Mouse (Mus musculus): Measurements from ENCODE around the gene Pzp. TPM values are rescaled to one million over a fixed set of nuclear protein-coding genes. Genes with fewer than 3 reads are reported as not detected.

Gene Pzp
- total RNA-seq (2014; rRNA removed) (not detected in 2 replicates), polyA plus RNA-seq (2015; fragmentation: Nextera tagmentation; extraction: Ambion mirVana) (0.16 TPM in 1 of 2 replicates, not detected in the other)

DNA sequence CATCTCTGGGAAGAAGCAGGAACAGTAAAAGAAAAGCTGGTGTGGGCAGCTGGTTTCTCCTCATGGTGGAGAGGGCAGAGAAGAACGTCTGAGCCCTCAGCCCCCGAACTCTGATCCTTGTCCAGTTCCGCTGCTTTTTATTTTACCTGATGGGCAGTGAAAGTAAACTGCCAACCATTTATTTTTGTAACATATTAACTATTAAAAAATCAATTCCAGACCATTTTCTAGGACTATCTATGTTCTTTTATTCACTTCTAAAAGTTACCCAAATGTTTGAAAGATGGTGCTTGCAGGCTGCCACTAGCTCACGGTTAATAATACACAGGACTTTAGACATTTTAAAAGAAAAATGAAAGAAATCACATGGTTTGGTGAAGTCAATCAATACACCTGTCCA lies at the start of gene Pzp:
Pzp (minus strand) TSS at position 120 of the 400 bp plus-strand sequence.
- no peak within 1 kb of the TSS for H3K27ac ChIP-seq (ENCODE audit: low read depth, low read length)
- H3K27me3 ChIP-seq (ENCODE audit: insufficient read depth, low read length), result no peaks in the 10 kb centered on the region
- no peak within 1 kb of the TSS for H3K4me3 ChIP-seq (ENCODE audit: low read depth, low read length)
- no peaks in the 10 kb centered on the region for H3K9me3 ChIP-seq (ENCODE audit: low read length)
- H3K9ac ChIP-seq (replicated peaks; ENCODE audit: low read length, poor library complexity, severe bottlenecking), result no peak within 1 kb of the TSS
- WGBS, result 91% methylated on average over 4 of the region's 4 CpGs
- ATAC-seq (ENCODE audit: low FRiP score) (no peak), DNase-seq (ENCODE audit: low spot score) (no peak)
- TF ChIP-seq CTCF (IDR thresholded peaks at IDR 0.05), result no peak
- no peak within 1 kb of the TSS for H3K4me2 ChIP-seq (ENCODE audit: low read depth, low read length, poor library complexity, severe bottlenecking)
- H3K36me3 ChIP-seq (ENCODE audit: insufficient read depth, low read length), result no peaks in the 10 kb centered on the region
- H3K4me1 ChIP-seq (ENCODE audit: insufficient read depth, low read length), result no peaks in the 10 kb centered on the region

DNA sequence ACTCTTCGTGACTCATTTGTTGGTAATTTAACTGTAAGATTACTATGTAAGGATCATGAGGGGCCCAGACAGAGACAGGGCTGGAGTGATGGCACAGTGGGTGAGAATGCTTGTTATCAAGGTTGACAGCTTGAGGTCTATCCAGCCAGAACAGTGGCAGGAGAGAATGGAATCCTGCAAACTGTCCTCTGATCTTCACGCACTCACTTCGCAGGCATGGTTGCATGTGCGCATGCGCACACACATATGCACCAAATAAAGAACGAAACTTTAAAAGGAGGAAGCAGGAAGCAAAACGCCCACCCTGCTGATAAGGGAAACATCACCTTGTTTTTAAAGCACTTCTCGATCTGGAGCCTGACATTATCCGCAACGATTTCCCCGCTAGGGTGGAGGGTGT lies 40.1 kb upstream of the Pzp start:
- no peak for ATAC-seq (ENCODE audit: low FRiP score)
- WGBS, result 93% methylated on average over 11 of the region's 11 CpGs

GRCm38 (mm10) chr6:128554049-128554448 lies 27.5 kb upstream of the Pzp start:
- Histone ChIP-seq H3K9ac (replicated peaks; ENCODE audit: low read length, poor library complexity, severe bottlenecking) (no peak overlapping the region), H3K27me3 (ENCODE audit: insufficient read depth, low read length) (no peaks in the 10 kb centered on the region), H3K4me2 (ENCODE audit: low read depth, low read length, poor library complexity, severe bottlenecking) (no peak overlapping the region), H3K36me3 (ENCODE audit: insufficient read depth, low read length) (no peaks in the 10 kb centered on the region), H3K4me3 (ENCODE audit: low read depth, low read length) (no peak overlapping the region), H3K4me1 (ENCODE audit: insufficient read depth, low read length) (no peaks in the 10 kb centered on the region), H3K27ac (ENCODE audit: low read depth, low read length) (no peak overlapping the region), H3K9me3 (ENCODE audit: low read length) (no peaks in the 10 kb centered on the region)
- whole genome bisulfite sequencing, result 86% methylated on average over 7 of the region's 7 CpGs
- DNase-seq (ENCODE audit: low spot score) (no peak), ATAC-seq (ENCODE audit: low FRiP score) (no peak)
- TF ChIP-seq CTCF (IDR thresholded peaks at IDR 0.05), result no peak

More for the DNA sequence above, 40.1 kb upstream of the Pzp start:
- no peak for DNase-seq (ENCODE audit: low spot score)
- TF ChIP-seq CTCF (IDR thresholded peaks at IDR 0.05), result no peak
- Histone ChIP-seq H3K36me3 (ENCODE audit: insufficient read depth, low read length) (no peaks in the 10 kb centered on the region), H3K4me2 (ENCODE audit: low read depth, low read length, poor library complexity, severe bottlenecking) (no peak overlapping the region), H3K9me3 (ENCODE audit: low read length) (no peaks in the 10 kb centered on the region), H3K4me3 (ENCODE audit: low read depth, low read length) (no peak overlapping the region), H3K4me1 (ENCODE audit: insufficient read depth, low read length) (no peaks in the 10 kb centered on the region), H3K27me3 (ENCODE audit: insufficient read depth, low read length) (no peaks in the 10 kb centered on the region), H3K9ac (replicated peaks; ENCODE audit: low read length, poor library complexity, severe bottlenecking) (no peak overlapping the region), H3K27ac (ENCODE audit: low read depth, low read length) (no peak overlapping the region)

GRCm38 (mm10) chr6:128549463-128550452 lies 23.2 kb upstream of the Pzp start:
- H3K36me3 ChIP-seq (ENCODE audit: insufficient read depth, low read length), result no peaks in the 10 kb centered on the region
- no peak overlapping the region for H3K4me2 ChIP-seq (ENCODE audit: low read depth, low read length, poor library complexity, severe bottlenecking)
- 75% methylated on average over 15 of the region's 15 CpGs for WGBS
- no peaks in the 10 kb centered on the region for H3K4me1 ChIP-seq (ENCODE audit: insufficient read depth, low read length)
- no peak overlapping the region for H3K9ac ChIP-seq (replicated peaks; ENCODE audit: low read length, poor library complexity, severe bottlenecking)
- no peak overlapping the region for H3K4me3 ChIP-seq (ENCODE audit: low read depth, low read length)
- H3K27ac ChIP-seq (ENCODE audit: low read depth, low read length), result no peak overlapping the region
- ATAC-seq (ENCODE audit: low FRiP score) (no peak), DNase-seq (ENCODE audit: low spot score) (no peak)
- H3K27me3 ChIP-seq (ENCODE audit: insufficient read depth, low read length), result no peaks in the 10 kb centered on the region
- no peak for TF ChIP-seq CTCF (IDR thresholded peaks at IDR 0.05)
- no peaks in the 10 kb centered on the region for H3K9me3 ChIP-seq (ENCODE audit: low read length)

DNA sequence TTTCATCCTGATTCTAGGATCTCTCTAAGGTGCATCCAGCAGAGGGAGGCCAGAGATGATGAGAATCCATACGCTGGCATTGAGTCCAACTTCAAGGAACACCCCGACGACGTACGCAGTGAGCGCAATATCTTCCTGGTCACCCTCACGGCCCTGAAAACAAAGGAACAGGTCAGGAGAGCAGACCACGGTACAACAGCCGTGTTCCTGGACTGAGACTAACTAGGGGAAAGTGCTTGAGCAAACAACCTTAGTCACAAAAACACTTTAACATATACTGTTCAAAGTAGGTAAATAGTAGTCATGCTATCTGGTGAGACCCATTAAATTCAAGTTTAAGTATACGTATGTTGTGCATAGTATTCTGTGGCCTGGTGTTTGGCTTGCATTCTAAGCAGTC lies 22.0 kb upstream of the Pzp start:
- TF ChIP-seq CTCF (IDR thresholded peaks at IDR 0.05), result no peak
- H3K4me1 ChIP-seq (ENCODE audit: insufficient read depth, low read length), result no peaks in the 10 kb centered on the region
- H3K9ac ChIP-seq (replicated peaks; ENCODE audit: low read length, poor library complexity, severe bottlenecking), result no peak overlapping the region
- DNase-seq (ENCODE audit: low spot score) (no peak), ATAC-seq (ENCODE audit: low FRiP score) (no peak)
- H3K27me3 ChIP-seq (ENCODE audit: insufficient read depth, low read length), result no peaks in the 10 kb centered on the region
- H3K9me3 ChIP-seq (ENCODE audit: low read length), result no peaks in the 10 kb centered on the region
- WGBS, result 92% methylated on average over 10 of the region's 10 CpGs
- H3K4me3 ChIP-seq (ENCODE audit: low read depth, low read length), result no peak overlapping the region
- H3K27ac ChIP-seq (ENCODE audit: low read depth, low read length), result no peak overlapping the region
- no peaks in the 10 kb centered on the region for H3K36me3 ChIP-seq (ENCODE audit: insufficient read depth, low read length)
- no peak overlapping the region for H3K4me2 ChIP-seq (ENCODE audit: low read depth, low read length, poor library complexity, severe bottlenecking)

GRCm38 (mm10) chr6:128545402-128545801 lies 18.9 kb upstream of the Pzp start:
- ATAC-seq (ENCODE audit: low FRiP score), result no peak
- no peaks in the 10 kb centered on the region for H3K9me3 ChIP-seq (ENCODE audit: low read length)
- TF ChIP-seq CTCF (IDR thresholded peaks at IDR 0.05), result no peak
- H3K4me3 ChIP-seq (ENCODE audit: low read depth, low read length), result no peak overlapping the region
- no peaks in the 10 kb centered on the region for H3K4me1 ChIP-seq (ENCODE audit: insufficient read depth, low read length)
- DNase-seq (ENCODE audit: low spot score), result no peak
- no peaks in the 10 kb centered on the region for H3K36me3 ChIP-seq (ENCODE audit: insufficient read depth, low read length)
- WGBS, result 89% methylated on average over 4 of the region's 4 CpGs
- no peak overlapping the region for H3K4me2 ChIP-seq (ENCODE audit: low read depth, low read length, poor library complexity, severe bottlenecking)
- no peak overlapping the region for H3K27ac ChIP-seq (ENCODE audit: low read depth, low read length)
- no peak overlapping the region for H3K9ac ChIP-seq (replicated peaks; ENCODE audit: low read length, poor library complexity, severe bottlenecking)
- H3K27me3 ChIP-seq (ENCODE audit: insufficient read depth, low read length), result no peaks in the 10 kb centered on the region

All from midbrain, postnatal 0 days (tissue).